Mouse (Mus musculus) heart, postnatal 14 days (tissue): Measurements from ENCODE around the gene Bub1. TPM values are rescaled to one million over a fixed set of nuclear protein-coding genes. Genes with fewer than 3 reads are reported as not detected.

Source experiments
- DNase-seq, 2 experiments: peaks; one replicate each; pipeline ENCODE4 v3.0.0; 2021 to 2022
- intact Hi-C: fragments of 180-260 bp; cut with DNase I; formaldehyde crosslinking; loops from one replicate; pipeline ENCODE4 v1.15.1; 2025
- total RNA-seq, 2 experiments: library from RNA; stranded (reverse); gene quantifications; 2 replicates each; pipeline ENCODE4 v1.2.3; 2021

The Bub1 gene
- total RNA-seq, 2 experiments from 2014 or later: 2.1 to 2.4 TPM

GRCm38 (mm10) chr2:127778451-127778850 lies 53.2 kb downstream of the Bub1 start:
- DNase-seq: no peak
- intact Hi-C loops: no loop called here

GRCm38 (mm10) chr2:127775013-127775412 lies 56.7 kb downstream of the Bub1 start:
- intact Hi-C loops: no loop called here
- no peak for DNase-seq

DNA sequence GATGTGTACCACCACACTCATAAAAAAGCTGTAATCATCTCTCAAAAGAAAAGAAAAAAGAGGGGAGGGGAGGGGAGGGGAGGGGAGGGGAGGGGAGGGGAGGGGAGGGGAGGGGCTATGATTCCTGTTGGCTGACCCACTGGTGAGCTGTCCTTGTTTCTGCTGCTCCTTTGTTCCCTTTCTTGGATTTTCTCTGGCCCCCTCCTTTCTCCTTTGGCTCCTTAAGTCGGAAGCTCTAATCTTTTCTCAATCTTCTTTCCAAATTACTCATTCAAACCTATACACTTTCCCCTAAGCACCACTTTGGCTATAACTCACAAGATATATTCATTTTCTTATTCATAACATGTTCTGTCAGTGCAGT lies 57.1 kb downstream of the Bub1 start:
- intact Hi-C loops: no loop called here
- no peak for DNase-seq

DNA sequence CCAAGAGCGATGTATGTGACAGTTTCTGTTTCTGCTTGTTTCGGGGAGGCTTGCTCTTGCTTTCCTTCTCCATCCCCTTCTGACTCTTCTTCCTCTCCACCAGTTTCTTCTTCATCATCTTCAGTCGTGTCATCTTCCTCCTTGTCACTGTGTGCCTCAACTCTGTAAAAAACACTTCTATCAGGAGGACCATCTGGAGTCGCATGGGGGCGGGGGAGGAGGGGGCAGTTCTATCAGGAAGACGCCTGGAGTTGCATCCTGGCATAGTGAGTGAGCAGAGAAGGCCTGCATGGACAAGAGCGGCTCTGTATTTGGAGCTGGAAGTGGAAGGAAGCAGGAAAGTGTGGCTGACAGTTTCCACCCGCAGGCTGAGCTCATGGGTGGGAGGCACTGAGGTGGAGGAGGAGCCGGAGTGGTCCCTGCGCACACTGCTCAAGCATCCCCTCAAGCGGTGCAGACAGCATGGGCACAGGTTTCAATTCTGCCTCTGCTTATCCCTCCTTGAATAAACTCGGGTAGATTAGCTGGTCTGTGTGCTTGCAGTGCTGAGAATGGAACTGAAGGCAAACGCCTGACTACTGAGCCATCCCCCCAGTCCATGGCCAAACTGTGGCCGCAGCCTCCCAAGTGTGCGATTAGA lies 57.6 kb downstream of the Bub1 start:
- DNase-seq: no peak
- intact Hi-C loops: no loop called here

- intact Hi-C loops: no loop called here
- no peak for DNase-seq
Observed at GRCm38 (mm10) chr2:127761587-127761986, 70.1 kb downstream of the Bub1 start.

DNA sequence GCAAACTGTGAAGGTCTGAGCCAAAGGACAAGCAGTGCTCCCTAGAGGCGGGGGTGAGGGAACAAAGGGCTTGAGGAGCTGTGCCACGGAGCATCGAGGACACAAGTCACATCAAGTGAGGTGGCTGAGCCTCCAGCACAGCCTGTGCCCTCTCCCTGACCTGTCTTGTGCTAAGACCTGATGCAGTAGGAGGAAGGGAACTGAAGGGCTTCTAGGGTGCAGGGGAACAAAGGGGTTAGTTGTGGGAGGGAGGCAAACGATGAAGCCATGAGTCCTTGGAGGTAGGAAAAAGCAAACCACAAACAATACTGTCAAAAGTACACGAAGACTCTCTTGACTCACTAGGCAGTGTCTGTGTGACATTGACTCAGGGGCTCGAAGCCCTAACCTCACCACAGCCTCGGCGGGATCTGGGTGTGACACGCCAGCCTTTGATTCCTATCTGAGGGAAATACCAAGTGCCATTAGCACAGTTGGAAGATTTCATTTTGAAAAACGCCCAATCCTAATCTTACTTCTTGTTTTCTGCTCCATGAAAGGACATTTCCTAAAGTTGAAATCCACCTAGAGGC lies 71.2 kb downstream of the Bub1 start:
- DNase-seq: no peak
- intact Hi-C loops: no loop called here

GRCm38 (mm10) chr2:127760014-127760413 lies 71.7 kb downstream of the Bub1 start:
- no peak for DNase-seq
- intact Hi-C loops: no loop called here

GRCm38 (mm10) chr2:127759157-127759880 lies 72.3 kb downstream of the Bub1 start:
- intact Hi-C loops: loop anchor here (5.0 to 10.0 kb wide), 2 partner anchors 77 to 155 kb away; no protein-coding TSS in a partner anchor
- peak in 1 of 2 experiments; percentile 26 for DNase-seq

- intact Hi-C loops: loop anchor here (5.0 to 10.0 kb wide), 2 partner anchors 75 to 152 kb away; no protein-coding TSS in a partner anchor
- DNase-seq: peak in 1 of 2 experiments; percentile 29
Observed at GRCm38 (mm10) chr2:127757171-127757570, 74.5 kb downstream of the Bub1 start.

GRCm38 (mm10) chr2:127754113-127754512 lies 77.6 kb downstream of the Bub1 start:
- intact Hi-C loops: loop anchor here (10.0 kb wide), 1 partner anchor 149 kb away; no protein-coding TSS in a partner anchor

DNA sequence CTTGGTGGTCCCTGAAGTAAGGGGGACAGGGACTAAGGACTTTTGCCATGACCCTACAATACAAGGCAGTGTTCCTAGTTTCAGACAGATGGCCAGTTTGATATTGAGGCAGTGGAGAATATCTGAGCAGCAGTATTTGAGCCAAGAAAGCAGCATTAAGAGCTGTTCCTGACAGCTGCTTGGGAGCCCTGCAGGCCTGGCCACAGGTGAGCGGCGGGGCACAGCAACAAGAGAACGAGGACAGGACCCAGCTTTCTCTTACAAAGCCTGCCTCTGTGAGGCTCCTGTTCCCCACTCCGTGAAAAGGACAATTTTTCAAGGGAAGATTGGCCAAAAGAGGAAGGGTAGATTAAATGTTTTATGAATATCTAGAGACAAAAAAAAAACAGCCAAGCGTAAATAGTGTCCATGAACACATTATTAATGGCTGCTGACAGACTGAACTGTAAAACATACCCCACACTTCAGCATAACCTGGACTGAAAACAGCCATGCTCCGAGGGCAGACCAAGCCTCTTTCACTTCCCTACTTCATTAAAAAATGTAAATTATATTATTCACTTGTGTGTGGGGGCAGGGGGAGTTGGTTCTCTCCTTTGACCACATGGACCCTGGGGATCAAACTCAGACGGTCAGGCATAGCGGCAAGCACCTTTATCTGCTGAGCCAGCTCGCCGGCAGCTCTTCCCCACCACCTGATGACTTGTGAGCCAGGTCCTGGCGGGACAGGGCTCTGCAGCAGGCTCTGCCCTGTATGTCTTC lies 79.6 kb downstream of the Bub1 start:
- no peak for DNase-seq
- intact Hi-C loops: loop anchor here (10.0 kb wide), 1 partner anchor 147 kb away; no protein-coding TSS in a partner anchor

More at GRCm38 (mm10) chr2:127754113-127754512, 77.6 kb downstream of the Bub1 start:
- no peak for DNase-seq

Other genes with a start within 250 kb of the Bub1 start
- 1 to 10 TPM; 1.9 to 2.0 TPM for gene Zfp661, start 244.8 kb downstream of the Bub1 start, total RNA-seq
- gene Mrps5, start 244.6 kb downstream of the Bub1 start, total RNA-seq: 100 to 1,000 TPM in 1 of 2 experiments, 10 to 100 TPM in 1; 99.6 to 104 TPM
- 1 to 10 TPM; 2.5 to 3.6 TPM for gene Mal, start 175.2 kb downstream of the Bub1 start, total RNA-seq
- gene Mall, start 101.9 kb downstream of the Bub1 start, total RNA-seq: 10 to 100 TPM in 1 of 2 experiments, 1 to 10 TPM in 1; 9.5 to 10.6 TPM
- 1 to 10 TPM; 7.4 to 9.0 TPM for gene Nphp1, start 43.0 kb downstream of the Bub1 start, total RNA-seq
- gene Mtln, start 39.4 kb downstream of the Bub1 start, total RNA-seq: 10 to 100 TPM; 39.6 to 42.4 TPM
- gene Acoxl, start 7.0 kb upstream of the Bub1 start, total RNA-seq: not detected